Mouse (Mus musculus) liver, postnatal 0 days (tissue): ENCODE data around the gene Hnrnpul1.

ENCODE experiments used
- CTCF ChIP-seq: sonication (generic); IDR thresholded peaks from 2 replicates; pipeline ENCODE4 v1.5.1; 2016; ENCODE audit warnings: antibody characterized with exemption, low read depth
- EP300 ChIP-seq: IDR thresholded peaks from 2 replicates; pipeline ENCODE4 v1.6.1; 2016; ENCODE audit warnings: antibody characterized with exemption, low read depth, mild to moderate bottlenecking

DNA sequence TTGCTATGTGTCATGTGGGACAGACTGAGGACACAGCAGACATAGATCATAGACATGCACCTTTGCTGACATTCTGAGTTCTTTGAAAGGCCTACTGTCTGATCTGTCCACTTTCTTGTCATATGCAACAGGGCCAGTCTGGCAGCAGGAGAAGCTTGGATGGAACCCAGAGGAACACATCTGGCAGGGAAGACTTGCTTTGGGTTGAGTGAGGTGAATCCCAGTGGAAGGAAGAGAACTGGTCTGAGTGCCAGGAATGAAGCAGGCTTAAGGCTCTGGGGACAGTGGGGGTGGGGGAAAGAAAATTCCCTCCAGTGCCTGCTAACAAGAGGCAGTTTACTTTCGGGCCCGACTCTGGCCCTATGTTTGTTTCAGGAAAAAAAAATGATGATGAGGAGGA, 24.7 kb downstream of the Hnrnpul1 start:
- TF ChIP-seq CTCF, result no peak
- TF ChIP-seq EP300, result no peak
